Mouse (Mus musculus) midbrain, embryonic 15.5 days (tissue): ENCODE data around the gene Gm20388. TPM values are rescaled to one million over a fixed set of nuclear protein-coding genes. Genes with fewer than 3 reads are reported as not detected.

Experiments used
- ATAC-seq: fragments of 200-750 bp; cut with Nextera tagmentation; replicated peaks from 2 replicates; pipeline ENCODE4 v1.8.0; 2017; ENCODE audit warnings: moderate TSS enrichment
- H3K27ac ChIP-seq: fragments of 300-500 bp; sonication (generic); 2 replicates; pipeline ENCODE4 v1.5.1; 2015; ENCODE audit warnings: mild to moderate bottlenecking, inconsistent platforms
- H3K27me3 ChIP-seq: fragments of 300-500 bp; sonication (generic); replicated peaks from 2 replicates; pipeline ENCODE4 v1.6.1; 2015; ENCODE audit warnings: inconsistent platforms
- H3K36me3 ChIP-seq: fragments of 300-500 bp; sonication (generic); replicated peaks from 2 replicates; pipeline ENCODE4 v1.6.1; 2015; ENCODE audit warnings: inconsistent platforms
- H3K4me1 ChIP-seq: fragments of 300-500 bp; sonication (generic); 2 replicates; pipeline ENCODE4 v1.6.1; 2015; ENCODE audit warnings: inconsistent platforms
- H3K4me2 ChIP-seq: fragments of 300-500 bp; sonication (generic); 2 replicates; pipeline ENCODE4 v1.6.1; 2015; ENCODE audit warnings: inconsistent platforms, mild to moderate bottlenecking, moderate library complexity
- H3K4me3 ChIP-seq: fragments of 300-500 bp; sonication (generic); 2 replicates; pipeline ENCODE4 v1.5.1; 2015; ENCODE audit warnings: mild to moderate bottlenecking, inconsistent platforms
- H3K9ac ChIP-seq: fragments of 300-500 bp; sonication (generic); 2 replicates; pipeline ENCODE4 v1.6.1; 2015; ENCODE audit warnings: mild to moderate bottlenecking, inconsistent platforms
- H3K9me3 ChIP-seq: fragments of 300-500 bp; sonication (generic); 2 replicates; pipeline ENCODE4 v1.6.1; 2016; ENCODE audit warnings: inconsistent platforms
- WGBS: fragments of 180-500 bp; shearing (Covaris S2); methylation state at CpG from one replicate; pipeline ENCODE4 v1.1.7; 2015; ENCODE audit warnings: mixed read lengths; 5-methylcytosine and 5-hydroxymethylcytosine counted together
- polyA plus RNA-seq: library from polyadenylated mRNA; unstranded; fragments of >200 nt; fragmentation: Nextera tagmentation; extraction: Ambion mirVana; gene quantifications from 2 replicates; pipeline ENCODE4 v1.2.1, GENCODE M21; 2015

The Gm20388 gene
- polyA plus RNA-seq, 1 experiment from 2014 or later = 5.6 TPM

- 76% methylated on average over 9 of the region's 9 CpGs for WGBS
- Histone ChIP-seq H3K27ac (no peak overlapping the region), H3K4me2 (no peak overlapping the region), H3K4me1 (peaks cover 1% of the 10 kb centered on the region; the same call in 1 of the 2 replicates), H3K9ac (no peak overlapping the region), H3K27me3 (peaks cover 4% of the 10 kb centered on the region; the same call in 1 of the 2 replicates), H3K36me3 (no peaks in the 10 kb centered on the region), H3K4me3 (no peak overlapping the region), H3K9me3 (no peaks in the 10 kb centered on the region)
- ATAC-seq = no peak
Observed at GRCm38 (mm10) chr8:122355642-122356606, 2445.3 kb downstream of the Gm20388 start.

- Histone ChIP-seq H3K4me2 (no peak overlapping the region), H3K4me1 (no peaks in the 10 kb centered on the region), H3K9ac (no peak overlapping the region), H3K36me3 (no peaks in the 10 kb centered on the region), H3K4me3 (no peak overlapping the region), H3K27me3 (peaks cover 7% of the 10 kb centered on the region; the same call in 1 of the 2 replicates), H3K9me3 (no peaks in the 10 kb centered on the region), H3K27ac (no peak overlapping the region)
- ATAC-seq = no peak
- 61% methylated on average over 11 of the region's 11 CpGs for WGBS
Observed at GRCm38 (mm10) chr8:122357202-122357601, 2446.6 kb downstream of the Gm20388 start.

GRCm38 (mm10) chr8:122357641-122358040 lies 2447.0 kb downstream of the Gm20388 start:
- WGBS = 87% methylated on average over 5 of the region's 5 CpGs
- peaks cover 7% of the 10 kb centered on the region; the same call in 1 of the 2 replicates for H3K27me3 ChIP-seq
- no peaks in the 10 kb centered on the region for H3K36me3 ChIP-seq
- no peak for ATAC-seq
- no peak overlapping the region for H3K4me3 ChIP-seq
- no peaks in the 10 kb centered on the region for H3K9me3 ChIP-seq
- H3K4me1 ChIP-seq = no peaks in the 10 kb centered on the region
- no peak overlapping the region for H3K27ac ChIP-seq
- no peak overlapping the region for H3K9ac ChIP-seq
- H3K4me2 ChIP-seq = no peak overlapping the region

GRCm38 (mm10) chr8:122359111-122359775 lies 2448.6 kb downstream of the Gm20388 start:
- Histone ChIP-seq H3K4me2 (no peak overlapping the region), H3K27me3 (peaks cover 8% of the 10 kb centered on the region; the same call in 1 of the 2 replicates), H3K9me3 (no peaks in the 10 kb centered on the region), H3K9ac (no peak overlapping the region), H3K27ac (no peak overlapping the region), H3K4me1 (no peaks in the 10 kb centered on the region), H3K36me3 (no peaks in the 10 kb centered on the region), H3K4me3 (no peak overlapping the region)
- WGBS = 77% methylated on average over 15 of the region's 15 CpGs
- ATAC-seq = no peak

GRCm38 (mm10) chr8:122360696-122361416 lies 2450.2 kb downstream of the Gm20388 start, which contains the start of gene Trhr2:
Gene Trhr2, minus strand, starts transcription at chr8:122360746.
- 75% methylated on average over 7 of the region's 7 CpGs for WGBS
- Histone ChIP-seq H3K27me3 (peaks cover 10% of the 10 kb centered on the region; the same call in 1 of the 2 replicates), H3K4me2 (no peak within 1 kb of the TSS)

GRCm38 (mm10) chr8:122362271-122362670 lies 2451.6 kb downstream of the Gm20388 start:
- ATAC-seq = no peak
- WGBS = 49% methylated on average over 5 of the region's 5 CpGs
- no peaks in the 10 kb centered on the region for H3K9me3 ChIP-seq
- no peaks in the 10 kb centered on the region for H3K36me3 ChIP-seq
- no peak overlapping the region for H3K4me3 ChIP-seq
- no peak overlapping the region for H3K9ac ChIP-seq
- peaks cover 10% of the 10 kb centered on the region; the same call in 1 of the 2 replicates for H3K27me3 ChIP-seq
- H3K4me1 ChIP-seq = no peaks in the 10 kb centered on the region
- H3K4me2 ChIP-seq = no peak overlapping the region
- no peak overlapping the region for H3K27ac ChIP-seq

More at GRCm38 (mm10) chr8:122360696-122361416, 2450.2 kb downstream of the Gm20388 start, which contains the start of gene Trhr2:
- Histone ChIP-seq H3K4me3 (no peak within 1 kb of the TSS), H3K4me1 (no peaks in the 10 kb centered on the region), H3K9ac (no peak within 1 kb of the TSS), H3K9me3 (no peaks in the 10 kb centered on the region), H3K27ac (no peak within 1 kb of the TSS), H3K36me3 (no peaks in the 10 kb centered on the region)
- no peak for ATAC-seq

GRCm38 (mm10) chr8:122362967-122363366 lies 2452.3 kb downstream of the Gm20388 start:
- no peaks in the 10 kb centered on the region for H3K36me3 ChIP-seq
- H3K9me3 ChIP-seq = no peaks in the 10 kb centered on the region
- no peak overlapping the region for H3K4me3 ChIP-seq
- H3K9ac ChIP-seq = no peak overlapping the region
- ATAC-seq = no peak
- no peak overlapping the region for H3K27ac ChIP-seq
- H3K27me3 ChIP-seq = peaks cover 10% of the 10 kb centered on the region; the same call in 1 of the 2 replicates
- WGBS = 36% methylated on average over 8 of the region's 8 CpGs
- no peak overlapping the region for H3K4me2 ChIP-seq
- no peaks in the 10 kb centered on the region for H3K4me1 ChIP-seq

GRCm38 (mm10) chr8:122368494-122368893 lies 2457.9 kb downstream of the Gm20388 start:
- 80% methylated on average over 10 of the region's 10 CpGs for WGBS
- no peak overlapping the region for H3K27ac ChIP-seq
- peaks cover 3% of the 10 kb centered on the region; the same call in 1 of the 2 replicates for H3K4me1 ChIP-seq
- H3K4me2 ChIP-seq = no peak overlapping the region
- 0 out of 2 replicates have a peak, but pooled peaks cover 3% of the 10 kb centered on the region for H3K27me3 ChIP-seq
- no peaks in the 10 kb centered on the region for H3K9me3 ChIP-seq
- H3K36me3 ChIP-seq = no peaks in the 10 kb centered on the region
- no peak overlapping the region for H3K4me3 ChIP-seq
- no peak for ATAC-seq
- H3K9ac ChIP-seq = no peak overlapping the region

GRCm38 (mm10) chr8:122369665-122370064 lies 2459.0 kb downstream of the Gm20388 start:
- 0 out of 2 replicates have a peak, but pooled peaks have one; percentile 63 for ATAC-seq
- 10% methylated on average over 9 of the region's 9 CpGs for WGBS
- no peak overlapping the region for H3K27ac ChIP-seq
- H3K9me3 ChIP-seq = no peaks in the 10 kb centered on the region
- no peak overlapping the region for H3K9ac ChIP-seq
- no peaks in the 10 kb centered on the region for H3K36me3 ChIP-seq
- H3K27me3 ChIP-seq = no peaks in the 10 kb centered on the region
- H3K4me3 ChIP-seq = no peak overlapping the region
- H3K4me1 ChIP-seq = peaks cover 3% of the 10 kb centered on the region; the same call in 1 of the 2 replicates
- H3K4me2 ChIP-seq = no peak overlapping the region

GRCm38 (mm10) chr8:122371706-122372105 lies 2461.1 kb downstream of the Gm20388 start:
- Histone ChIP-seq H3K27me3 (no peaks in the 10 kb centered on the region), H3K4me2 (no peak overlapping the region), H3K27ac (no peak overlapping the region), H3K4me3 (no peak overlapping the region), H3K36me3 (no peaks in the 10 kb centered on the region), H3K9me3 (no peaks in the 10 kb centered on the region), H3K4me1 (peaks cover 6% of the 10 kb centered on the region; the same call in 1 of the 2 replicates), H3K9ac (no peak overlapping the region)
- no peak for ATAC-seq
- WGBS = 75% methylated on average over 6 of the region's 6 CpGs

- H3K27me3 ChIP-seq = no peaks in the 10 kb centered on the region
- H3K4me1 ChIP-seq = peaks cover 22% of the 10 kb centered on the region
- ATAC-seq = peak; percentile 4; the same call in 1 of the 2 replicates
- H3K36me3 ChIP-seq = peaks cover 4% of the 10 kb centered on the region; the same call in 1 of the 2 replicates
- no peaks in the 10 kb centered on the region for H3K9me3 ChIP-seq
- H3K27ac ChIP-seq = no peak overlapping the region
- no peak overlapping the region for H3K9ac ChIP-seq
- H3K4me3 ChIP-seq = no peak overlapping the region
- H3K4me2 ChIP-seq = peak overlapping the region; percentile 49; the same call in 1 of the 2 replicates
- WGBS = 94% methylated on average over 7 of the region's 7 CpGs
Observed at GRCm38 (mm10) chr8:122375320-122375719, 2464.7 kb downstream of the Gm20388 start.
